Mouse (Mus musculus) ES-E14 (cell line): ENCODE results near the gene Actl7b. TPM values are rescaled to one million over a fixed set of nuclear protein-coding genes. Genes with fewer than 3 reads are reported as not detected.

ENCODE experiments used
- DNase-seq: peaks from one replicate; pipeline ENCODE4 v3.0.0-alpha.2; 2013; ENCODE audit warnings: low read depth, low spot score
- H3K27ac ChIP-seq: 2 replicates; pipeline ENCODE4 v1.5.1; 2012; ENCODE audit warnings: low read depth, mild to moderate bottlenecking, low read length, moderate library complexity, mixed read lengths; ENCODE audit not compliant: poor library complexity, insufficient read depth, severe bottlenecking
- H3K36me3 ChIP-seq: 2 replicates; pipeline ENCODE4 v1.6.1; 2012; ENCODE audit warnings: mild to moderate bottlenecking, low read length, moderate library complexity, mixed read lengths; ENCODE audit not compliant: control insufficient read depth, poor library complexity, insufficient read depth, severe bottlenecking
- H3K4me1 ChIP-seq, 2 experiments: fragments of 150-350 bp in 1 of 2; sonication (generic) in 1 of 2; 2 replicates each; pipeline ENCODE4 v1.6.1; 2012; ENCODE audit warnings: low read length in 2 of 2, mild to moderate bottlenecking in 1 of 2, mixed read lengths in 1 of 2; ENCODE audit not compliant: control insufficient read depth in 2 of 2, insufficient read depth in 2 of 2, poor library complexity in 1 of 2
- H3K4me3 ChIP-seq, 2 experiments: fragments of 150-350 bp in 1 of 2; sonication (generic) in 1 of 2; 2 replicates each; pipeline ENCODE4 v1.5.1; 2012; ENCODE audit warnings: low read length in 2 of 2, low read depth in 1 of 2, mild to moderate bottlenecking in 1 of 2, mixed read lengths in 1 of 2; ENCODE audit not compliant: insufficient read depth in 1 of 2, poor library complexity in 1 of 2, severe bottlenecking in 1 of 2
- H3K9ac ChIP-seq: 2 replicates; pipeline ENCODE4 v1.6.1; 2012; ENCODE audit warnings: low read depth, mild to moderate bottlenecking, low read length, mixed read lengths; ENCODE audit not compliant: poor library complexity, insufficient read depth, severe bottlenecking
- H3K9me3 ChIP-seq: fragments of 150-350 bp; sonication (generic); 2 replicates; pipeline ENCODE4 v1.6.1; 2012; ENCODE audit warnings: low read depth, mild to moderate bottlenecking, low read length; ENCODE audit not compliant: control insufficient read depth, insufficient read depth
- CHD2 ChIP-seq: IDR thresholded peaks from 2 replicates; pipeline ENCODE4 v1.6.1; 2014; ENCODE audit warnings: mild to moderate bottlenecking, low read depth, low read length, inconsistent platforms
- HCFC1 ChIP-seq: IDR thresholded peaks from 2 replicates; pipeline ENCODE4 v1.6.1; 2012; ENCODE audit warnings: low read length, inconsistent platforms, borderline replicate concordance; ENCODE audit not compliant: insufficient read depth
- MAFK ChIP-seq: IDR thresholded peaks from 2 replicates; pipeline ENCODE4 v1.6.1; 2014; ENCODE audit warnings: mild to moderate bottlenecking, low read depth, low read length, inconsistent platforms; ENCODE audit not compliant: insufficient read depth
- ZC3H11A ChIP-seq: IDR thresholded peaks from 2 replicates; pipeline ENCODE4 v1.6.1; 2012; ENCODE audit warnings: low read depth, mild to moderate bottlenecking, inconsistent platforms, low read length, borderline replicate concordance
- ZNF384 ChIP-seq: IDR thresholded peaks from 2 replicates; pipeline ENCODE4 v1.6.1; 2012; ENCODE audit warnings: low read depth, low read length, inconsistent platforms
- in situ Hi-C, 2 experiments: fragments of 600-800 bp; cut with MboI; formaldehyde crosslinking; loops; one replicate each; pipeline ENCODE4 v1.15.1; 2025; ENCODE audit warnings: low sequenced_read_pairs in 2 of 2, inconsistent platforms in 1 of 2; ENCODE audit not compliant: unreplicated experiment in 2 of 2
- total RNA-seq: library from RNA; depleted of rRNA; stranded (reverse); fragments of 300-350 nt; gene quantifications from 2 replicates; pipeline ENCODE4 v1.2.3, GENCODE M21; 2012; rRNA removed

Gene Actl7b
- total RNA-seq, 1 experiment, result 1.1 TPM

GRCm38 (mm10) chr4:56713155-56713554 lies 28.1 kb downstream of the Actl7b start:
- H3K9ac ChIP-seq, result no peak overlapping the region
- DNase-seq, result no peak
- no peaks in the 10 kb centered on the region for H3K9me3 ChIP-seq
- H3K4me3 ChIP-seq, result no peak overlapping the region
- H3K4me1 ChIP-seq, result peaks cover 0 to 8% of the 10 kb centered on the region in 2 experiments; a peak in 2 of 4 replicates
- H3K27ac ChIP-seq, result no peak overlapping the region
- no peaks in the 10 kb centered on the region for H3K36me3 ChIP-seq
- in situ Hi-C loops, result no loop called here
- TF ChIP-seq CHD2 (no peak), HCFC1 (no peak), ZNF384 (no peak), ZC3H11A (no peak), MAFK (no peak)

- H3K27ac ChIP-seq, result no peak overlapping the region
- H3K4me1 ChIP-seq, result no peaks in the 10 kb centered on the region
- H3K36me3 ChIP-seq, result no peaks in the 10 kb centered on the region
- in situ Hi-C loops, result no loop called here
- H3K9ac ChIP-seq, result no peak overlapping the region
- no peak for DNase-seq
- no peak overlapping the region for H3K4me3 ChIP-seq
- no peaks in the 10 kb centered on the region for H3K9me3 ChIP-seq
- TF ChIP-seq MAFK, result no peak
- TF ChIP-seq ZC3H11A, result no peak
- TF ChIP-seq ZNF384, result no peak
- TF ChIP-seq HCFC1, result no peak
- TF ChIP-seq CHD2, result no peak
Measured at GRCm38 (mm10) chr4:56702234-56702633, 39.0 kb downstream of the Actl7b start.

GRCm38 (mm10) chr4:56698671-56699070 lies 42.6 kb downstream of the Actl7b start:
- no peak for DNase-seq
- no peaks in the 10 kb centered on the region for H3K36me3 ChIP-seq
- H3K4me1 ChIP-seq, result no peaks in the 10 kb centered on the region
- no peak overlapping the region for H3K27ac ChIP-seq
- no peak overlapping the region for H3K4me3 ChIP-seq
- in situ Hi-C loops, result no loop called here
- no peak for TF ChIP-seq CHD2
- no peak for TF ChIP-seq ZC3H11A
- TF ChIP-seq HCFC1, result no peak
- no peak for TF ChIP-seq ZNF384
- TF ChIP-seq MAFK, result no peak
- no peak overlapping the region for H3K9ac ChIP-seq
- H3K9me3 ChIP-seq, result no peaks in the 10 kb centered on the region

GRCm38 (mm10) chr4:56696401-56696800 lies 44.8 kb downstream of the Actl7b start:
- H3K27ac ChIP-seq, result no peak overlapping the region
- H3K9ac ChIP-seq, result no peak overlapping the region
- H3K36me3 ChIP-seq, result no peaks in the 10 kb centered on the region
- TF ChIP-seq ZC3H11A (no peak), ZNF384 (no peak), HCFC1 (no peak), CHD2 (no peak)
- H3K4me1 ChIP-seq, result no peaks in the 10 kb centered on the region
- in situ Hi-C loops, result no loop called here
- no peak overlapping the region for H3K4me3 ChIP-seq
- H3K9me3 ChIP-seq, result no peaks in the 10 kb centered on the region
- DNase-seq, result no peak

Other genes with a start within 250 kb of the Actl7b start
- gene Gm26657, start 1.4 kb downstream of the Actl7b start, total RNA-seq, result 0.31 and 0.58 TPM in 2 replicates
- 0.62 and 0.63 TPM in 2 replicates for gene Actl7a, start 2.0 kb upstream of the Actl7b start, total RNA-seq
- gene Elp1, start 60.9 kb upstream of the Actl7b start, total RNA-seq, result 75.7 and 76.8 TPM in 2 replicates
- gene Fam206a, start 60.9 kb upstream of the Actl7b start, total RNA-seq, result 7.9 and 8.0 TPM in 2 replicates
- 62.0 and 74.2 TPM in 2 replicates for gene Ctnnal1, start 123.7 kb upstream of the Actl7b start, total RNA-seq
- 54.9 and 60.0 TPM in 2 replicates for gene Tmem245, start 206.0 kb upstream of the Actl7b start, total RNA-seq
- gene Frrs1l, start 248.9 kb upstream of the Actl7b start, total RNA-seq, result 0.48 and 0.54 TPM in 2 replicates